ENCODE assay signal across 16 mouse cellular contexts in genomic region chr9:111015658-111016057, GRCm38 (mm10). TPM values are rescaled to one million over a fixed set of nuclear protein-coding genes. Genes with fewer than 3 reads are reported as not detected.
A peak's percentile ranks its signal among the peaks of the same experiment; 100 is the strongest.
DNase-seq lines count a peak whose midpoint lies in the region; ATAC-seq and TF ChIP-seq lines count a peak whose summit lies in the region.
"Had no signal": no experiment of that assay in that cellular context is flagged by ENCODE, and none has a peak within 500 bp of the region (broad histone marks: within the 10 kb centered on the region; RNA-seq: fewer than 3 reads in every experiment).

No protein-coding gene starts in this region.

- H3K9me3 ChIP-seq in intestine, postnatal 0 days (ENCODE audit: control insufficient read depth), result no peaks in the 10 kb centered on the region
- H3K9me3 ChIP-seq in intestine, embryonic 15.5 days, result no peaks in the 10 kb centered on the region
- H3K9me3 ChIP-seq in lung, postnatal 0 days (ENCODE audit: low read length), result no peaks in the 10 kb centered on the region

- no peak overlapping the region for H3K4me3 ChIP-seq in intestine, postnatal 0 days (ENCODE audit: low read depth, low read length)
- no peak overlapping the region for H3K4me3 ChIP-seq in intestine, embryonic 15.5 days (replicated peaks)
- no peak overlapping the region for H3K4me3 ChIP-seq in lung, postnatal 0 days (ENCODE audit: low read depth, low read length)

- no peak overlapping the region for H3K4me2 ChIP-seq in intestine, postnatal 0 days (replicated peaks; ENCODE audit: low read depth)
- H3K4me2 ChIP-seq in intestine, embryonic 15.5 days (replicated peaks), result no peak overlapping the region
- no peak overlapping the region for H3K4me2 ChIP-seq in lung, postnatal 0 days (replicated peaks; ENCODE audit: low read depth, low read length)

- peak; percentile 38 for TF ChIP-seq CTCF in intestine, postnatal 0 days (IDR thresholded peaks at IDR 0.05; ENCODE audit: low read depth)
- peak; percentile 34; the same call in 1 of the 2 replicates for TF ChIP-seq CTCF in lung, postnatal 0 days (IDR thresholded peaks at IDR 0.05)

- no peaks in the 10 kb centered on the region for H3K27me3 ChIP-seq in intestine, postnatal 0 days (replicated peaks; ENCODE audit: control insufficient read depth, insufficient read depth, low read length)
- no peaks in the 10 kb centered on the region for H3K27me3 ChIP-seq in intestine, embryonic 15.5 days (replicated peaks)
- no peaks in the 10 kb centered on the region for H3K27me3 ChIP-seq in lung, postnatal 0 days (replicated peaks; ENCODE audit: insufficient read depth, low read length)

- no peak for DNase-seq in lung, postnatal 0 days (ENCODE audit: low spot score)
- DNase-seq in lung, postnatal 25 days (ENCODE audit: low spot score), result no peak
- DNase-seq in R1 (ENCODE audit: low read depth, low spot score), result peak; percentile 76
- peak; percentile 23 for DNase-seq in retina, postnatal 1 day
- no peak for DNase-seq in urinary bladder, adult 2 months (ENCODE audit: low spot score)
- no peak for DNase-seq in cerebellum, adult 8-10 months
- DNase-seq: cerebellum, postnatal 14 days; heart, postnatal 4 days; liver; spleen, adult 18-20 months; thymus, postnatal 14 days had no signal

- no peaks in the 10 kb centered on the region for H3K4me1 ChIP-seq in intestine, postnatal 0 days (replicated peaks; ENCODE audit: control insufficient read depth, insufficient read depth, low read length)
- H3K4me1 ChIP-seq in intestine, embryonic 15.5 days (replicated peaks), result no peaks in the 10 kb centered on the region; the same call in 1 of the 2 replicates
- H3K4me1 ChIP-seq in lung, postnatal 0 days (ENCODE audit: insufficient read depth, low read depth, low read length), result peaks cover 4% of the 10 kb centered on the region; the same call in 1 of the 2 replicates

- no peak for TF ChIP-seq EP300 in lung, postnatal 0 days (IDR thresholded peaks at IDR 0.05)

- H3K9ac ChIP-seq in intestine, postnatal 0 days (ENCODE audit: low read depth, low read length), result no peak overlapping the region
- no peak overlapping the region for H3K9ac ChIP-seq in intestine, embryonic 15.5 days
- H3K9ac ChIP-seq in lung, postnatal 0 days (replicated peaks; ENCODE audit: low read depth), result no peak overlapping the region

- no peak for ATAC-seq in intestine, postnatal 0 days
- ATAC-seq in intestine, embryonic 15.5 days, result no peak
- no peak for ATAC-seq in lung, postnatal 0 days
- ATAC-seq: forebrain, embryonic 14.5 days had no signal

- WGBS in intestine, postnatal 0 days, result 85% methylated on average over 4 of the region's 4 CpGs
- 83% methylated on average over 4 of the region's 4 CpGs for WGBS in intestine, embryonic 15.5 days
- 86% methylated on average over 4 of the region's 4 CpGs for WGBS in lung, postnatal 0 days

- H3K27ac ChIP-seq in intestine, postnatal 0 days (ENCODE audit: low read depth, low read length), result no peak overlapping the region
- no peak overlapping the region for H3K27ac ChIP-seq in intestine, embryonic 15.5 days
- no peak overlapping the region for H3K27ac ChIP-seq in lung, postnatal 0 days (ENCODE audit: low read length)

- H3K36me3 ChIP-seq in intestine, postnatal 0 days (ENCODE audit: control insufficient read depth, insufficient read depth), result no peaks in the 10 kb centered on the region
- no peaks in the 10 kb centered on the region for H3K36me3 ChIP-seq in intestine, embryonic 15.5 days
- no peaks in the 10 kb centered on the region for H3K36me3 ChIP-seq in lung, postnatal 0 days (ENCODE audit: insufficient read depth, low read length)

RNA-seq across cellular contexts. Expression of gene Ltf, which starts 3.4 kb away (rescaled TPM):
- 8.3 and 14.1 TPM in 2 replicates for polyA plus RNA-seq in intestine, postnatal 0 days (2015; fragmentation: Nextera tagmentation; extraction: Ambion mirVana)
- 2.2 and 5.1 TPM in 2 replicates for polyA plus RNA-seq in intestine, embryonic 15.5 days (2015; fragmentation: Nextera tagmentation; extraction: Ambion mirVana)
- polyA plus RNA-seq in lung, postnatal 0 days (2015; fragmentation: Nextera tagmentation; extraction: Ambion mirVana), result 11.3 and 16.1 TPM in 2 replicates
- polyA plus RNA-seq in urinary bladder, adult 2 months (2012; rRNA removed), result not detected in 2 replicates

RNA-seq across cellular contexts. Expression of gene Rtp3, which starts 25.3 kb away (rescaled TPM):
- polyA plus RNA-seq in intestine, postnatal 0 days (2015; fragmentation: Nextera tagmentation; extraction: Ambion mirVana), result 0.10 and 0.17 TPM in 2 replicates
- 0.24 and 0.81 TPM in 2 replicates for polyA plus RNA-seq in intestine, embryonic 15.5 days (2015; fragmentation: Nextera tagmentation; extraction: Ambion mirVana)
- 1.7 and 3.0 TPM in 2 replicates for polyA plus RNA-seq in lung, postnatal 0 days (2015; fragmentation: Nextera tagmentation; extraction: Ambion mirVana)
- 0.83 and 0.96 TPM in 2 replicates for polyA plus RNA-seq in urinary bladder, adult 2 months (2012; rRNA removed)
- polyA plus RNA-seq: forebrain, embryonic 14.5 days; heart, embryonic 14.5 days; midbrain, postnatal 0 days had no signal

RNA-seq across cellular contexts. Expression of gene Ccrl2, which starts 41.7 kb away (rescaled TPM):
- polyA plus RNA-seq in intestine, postnatal 0 days (2015; fragmentation: Nextera tagmentation; extraction: Ambion mirVana), result 2.7 and 3.8 TPM in 2 replicates
- 1.8 and 2.6 TPM in 2 replicates for polyA plus RNA-seq in intestine, embryonic 15.5 days (2015; fragmentation: Nextera tagmentation; extraction: Ambion mirVana)
- polyA plus RNA-seq in lung, postnatal 0 days (2015; fragmentation: Nextera tagmentation; extraction: Ambion mirVana), result 43.5 and 49.0 TPM in 2 replicates
- 7.4 and 8.9 TPM in 2 replicates for polyA plus RNA-seq in urinary bladder, adult 2 months (2012; rRNA removed)

Comparison
In these comparisons a context has a peak if more than half of its experiments do, and no peak if none do; other contexts are left out.
1. DNase-seq: peak in R1 (single experiment) and retina, postnatal 1 day (single experiment); none in lung, postnatal 0 days (single experiment), lung, postnatal 25 days (single experiment), urinary bladder, adult 2 months (single experiment) and cerebellum, adult 8-10 months (single experiment).